Mouse (Mus musculus) hindbrain, postnatal 0 days (tissue): ENCODE measurements around the gene Arsb. TPM values are rescaled to one million over a fixed set of nuclear protein-coding genes. Genes with fewer than 3 reads are reported as not detected.

ENCODE experiments used
- ATAC-seq: fragments of 200-750 bp; cut with Nextera tagmentation; 2 replicates; pipeline ENCODE4 v1.8.0; 2017; ENCODE audit warnings: mild to moderate bottlenecking, moderate TSS enrichment, moderate library complexity
- DNase-seq: peaks from one replicate; pipeline ENCODE4 v3.0.0-alpha.2; 2015; ENCODE audit warnings: low spot score
- H3K27ac ChIP-seq: fragments of 300-500 bp; sonication (generic); 2 replicates; pipeline ENCODE4 v1.5.1; 2014; ENCODE audit warnings: mild to moderate bottlenecking
- H3K27me3 ChIP-seq: fragments of 300-500 bp; sonication (generic); 2 replicates; pipeline ENCODE4 v1.6.1; 2014; ENCODE audit warnings: low read length, mixed read lengths; ENCODE audit not compliant: insufficient read depth
- H3K36me3 ChIP-seq: fragments of 300-500 bp; sonication (generic); 2 replicates; pipeline ENCODE4 v1.6.1; 2014; ENCODE audit warnings: low read length, mixed read lengths; ENCODE audit not compliant: insufficient read depth
- H3K4me1 ChIP-seq: fragments of 300-500 bp; sonication (generic); 2 replicates; pipeline ENCODE4 v1.6.1; 2014; ENCODE audit warnings: antibody characterized with exemption, low read length, mixed read lengths; ENCODE audit not compliant: insufficient read depth
- H3K4me2 ChIP-seq: fragments of 300-500 bp; sonication (generic); 2 replicates; pipeline ENCODE4 v1.6.1; 2014; ENCODE audit warnings: low read depth, mild to moderate bottlenecking, low read length, moderate library complexity, mixed read lengths
- H3K4me3 ChIP-seq: fragments of 300-500 bp; sonication (generic); 2 replicates; pipeline ENCODE4 v1.5.1; 2014; ENCODE audit warnings: low read length
- H3K9ac ChIP-seq: fragments of 300-500 bp; sonication (generic); replicated peaks from 2 replicates; pipeline ENCODE4 v1.6.1; 2014; ENCODE audit warnings: mild to moderate bottlenecking, low read length, moderate library complexity, mixed read lengths
- H3K9me3 ChIP-seq: fragments of 300-500 bp; sonication (generic); 2 replicates; pipeline ENCODE4 v1.6.1; 2016; ENCODE audit warnings: low read length, mixed read lengths
- CTCF ChIP-seq: IDR thresholded peaks from 2 replicates; pipeline ENCODE4 v1.5.1; 2016; ENCODE audit warnings: antibody characterized with exemption, control low read depth, low read depth
- WGBS: fragments of 180-500 bp; shearing (Covaris S2); extraction: QIAGEN DNeasy Blood & Tissue Kit; methylation state at CpG from one replicate; pipeline ENCODE4 v1.1.7; 2014; 5-methylcytosine and 5-hydroxymethylcytosine counted together
- polyA plus RNA-seq: library from polyadenylated mRNA; unstranded; fragments of >200 nt; fragmentation: Nextera tagmentation; extraction: Ambion mirVana; gene quantifications from 2 replicates; pipeline ENCODE4 v1.2.1, GENCODE M21; 2015
- total RNA-seq: library from RNA; depleted of rRNA; stranded (reverse); fragments of >200 nt; gene quantifications from 2 replicates; pipeline ENCODE4 v1.2.3, GENCODE M21; 2014

Gene Arsb
- total and polyA plus RNA-seq, 2 experiments from 2014 or later = 11.7 to 19.0 TPM

DNA sequence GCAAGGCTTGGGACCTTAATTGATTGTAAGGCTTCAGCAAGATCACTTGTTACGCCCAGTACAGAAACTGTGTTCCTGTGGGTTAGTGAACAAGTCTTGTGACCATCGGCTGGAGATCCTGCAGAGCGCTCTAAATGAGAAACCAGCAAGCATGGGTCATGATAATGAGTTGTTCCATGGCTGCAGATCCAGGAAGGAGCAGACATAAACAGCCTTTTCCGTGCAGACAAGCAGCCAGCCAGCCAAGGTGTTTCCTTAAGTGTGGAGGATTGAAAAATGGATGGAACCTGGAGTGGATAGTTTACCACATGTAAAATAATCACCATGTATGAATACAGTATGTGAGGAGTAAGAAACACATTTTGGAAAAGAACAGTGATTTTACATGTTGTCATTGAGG is 48.7 kb downstream of the Arsb start:
- ATAC-seq = no peak
- no peak overlapping the region for H3K4me3 ChIP-seq
- no peaks in the 10 kb centered on the region for H3K36me3 ChIP-seq
- no peak overlapping the region for H3K9ac ChIP-seq
- no peak for DNase-seq
- H3K9me3 ChIP-seq = no peaks in the 10 kb centered on the region
- no peak overlapping the region for H3K4me2 ChIP-seq
- no peak for TF ChIP-seq CTCF
- H3K4me1 ChIP-seq = no peaks in the 10 kb centered on the region
- H3K27me3 ChIP-seq = no peaks in the 10 kb centered on the region
- H3K27ac ChIP-seq = no peak overlapping the region
- 85% methylated on average over 4 of the region's 4 CpGs for WGBS

DNA sequence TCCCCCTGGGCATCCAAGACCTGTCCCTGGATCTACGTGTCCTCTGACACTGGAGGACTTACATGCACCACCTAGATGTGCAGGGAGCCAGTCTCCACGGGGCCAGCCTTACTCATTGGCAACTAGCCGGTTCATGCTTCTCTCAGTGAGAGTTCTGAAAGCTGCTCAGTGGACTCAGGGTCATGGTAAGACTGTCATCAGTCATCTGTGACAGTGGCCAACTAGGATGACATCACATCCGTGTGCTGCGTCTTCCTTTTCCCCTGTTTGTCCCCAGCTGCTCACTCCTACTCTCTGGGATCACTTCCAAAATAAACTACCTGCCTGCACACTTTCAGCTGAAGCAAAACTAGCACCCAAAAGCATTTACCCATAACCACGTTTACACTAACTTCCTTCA is 50.6 kb downstream of the Arsb start:
- DNase-seq = no peak
- Histone ChIP-seq H3K4me2 (no peak overlapping the region), H3K27ac (no peak overlapping the region), H3K9ac (no peak overlapping the region), H3K4me3 (no peak overlapping the region), H3K4me1 (no peaks in the 10 kb centered on the region), H3K36me3 (no peaks in the 10 kb centered on the region), H3K27me3 (no peaks in the 10 kb centered on the region), H3K9me3 (no peaks in the 10 kb centered on the region)
- TF ChIP-seq CTCF = no peak
- WGBS = 68% methylated on average over 6 of the region's 6 CpGs
- no peak for ATAC-seq

DNA sequence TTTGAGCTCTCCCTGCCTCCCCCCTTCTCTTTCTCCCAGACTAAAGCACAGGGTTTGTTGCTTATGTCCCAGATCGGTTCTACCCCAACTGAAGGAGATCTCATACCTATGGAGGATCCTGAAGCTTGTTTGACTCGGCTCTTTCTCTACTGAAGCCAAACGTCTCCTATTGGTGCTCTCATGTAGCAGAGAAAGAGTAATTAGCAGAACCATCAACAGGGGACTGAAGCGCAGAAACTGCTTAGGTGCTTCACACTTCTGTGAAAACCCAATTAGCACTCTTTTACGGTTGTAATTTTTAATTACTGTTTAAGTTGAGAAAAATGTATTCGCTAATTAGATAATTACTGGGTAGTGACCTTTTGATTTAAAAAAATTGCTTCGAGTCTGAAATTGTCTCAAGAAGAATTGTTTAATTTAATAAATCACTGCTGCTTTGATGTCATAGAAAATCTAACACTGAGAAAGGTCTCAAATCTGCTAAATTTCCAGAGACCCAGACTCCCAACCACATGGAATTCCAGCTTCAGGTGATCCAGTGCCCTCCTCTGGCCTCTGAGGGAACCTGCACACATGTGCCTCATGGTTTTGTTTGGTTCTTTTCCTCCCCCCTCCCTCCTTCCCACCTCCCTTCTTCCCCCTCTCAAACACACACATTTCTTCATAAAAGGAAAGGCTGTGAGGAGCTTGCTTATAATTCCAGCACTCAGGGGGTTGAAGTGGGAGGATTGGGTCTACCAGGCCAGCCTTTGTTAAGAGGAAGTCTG is 54.5 kb downstream of the Arsb start:
- Histone ChIP-seq H3K9ac (no peak overlapping the region), H3K4me1 (no peaks in the 10 kb centered on the region), H3K27me3 (no peaks in the 10 kb centered on the region), H3K36me3 (no peaks in the 10 kb centered on the region), H3K9me3 (no peaks in the 10 kb centered on the region), H3K4me2 (no peak overlapping the region), H3K4me3 (no peak overlapping the region), H3K27ac (no peak overlapping the region)
- peak; percentile 40; the same call in 1 of the 2 replicates for ATAC-seq
- peak; percentile 28 for TF ChIP-seq CTCF
- 74% methylated on average over 7 of the region's 7 CpGs for WGBS
- DNase-seq = peak; percentile 18

GRCm38 (mm10) chr13:93827745-93828144 is 56.3 kb downstream of the Arsb start:
- no peak overlapping the region for H3K4me3 ChIP-seq
- no peak overlapping the region for H3K27ac ChIP-seq
- H3K9ac ChIP-seq = no peak overlapping the region
- no peak overlapping the region for H3K4me2 ChIP-seq
- no peaks in the 10 kb centered on the region for H3K9me3 ChIP-seq
- TF ChIP-seq CTCF = no peak
- ATAC-seq (no peak), DNase-seq (no peak)
- no peaks in the 10 kb centered on the region for H3K4me1 ChIP-seq
- 74% methylated on average over 2 of the region's 2 CpGs for WGBS
- H3K27me3 ChIP-seq = no peaks in the 10 kb centered on the region
- no peaks in the 10 kb centered on the region for H3K36me3 ChIP-seq

DNA sequence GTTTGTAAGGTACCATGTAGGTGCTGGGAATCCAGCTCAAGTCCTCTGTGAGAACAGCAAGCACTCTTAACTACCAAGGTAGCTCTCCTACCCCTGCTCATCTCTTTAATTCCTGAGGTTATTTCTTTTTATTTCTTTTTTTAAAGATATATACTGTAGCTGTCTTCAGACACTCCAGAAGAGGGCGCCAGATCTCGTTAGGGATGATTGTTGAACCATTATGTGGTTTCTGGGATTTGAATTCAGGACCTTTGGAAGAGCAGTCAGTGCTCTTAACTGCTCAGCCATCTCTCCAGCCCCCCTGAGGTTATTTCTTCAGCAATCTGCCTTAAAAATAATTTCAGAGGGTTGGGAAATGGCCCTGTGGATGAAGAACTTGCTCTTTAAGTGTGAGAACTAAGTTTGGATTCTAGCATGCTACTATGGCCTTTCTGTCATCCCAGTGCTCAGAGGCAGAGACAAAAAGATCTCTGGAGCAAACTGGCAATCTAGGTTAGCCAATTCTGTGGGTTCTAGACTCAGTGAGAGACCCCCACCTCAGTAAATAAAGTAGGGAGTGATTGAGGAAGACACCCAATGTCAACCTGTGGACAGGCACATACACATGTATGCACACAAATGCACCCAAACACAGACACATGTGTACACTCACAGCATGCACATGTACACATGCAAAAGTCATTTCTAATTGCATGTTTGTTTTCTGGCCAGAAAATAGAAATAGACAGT is 58.3 kb downstream of the Arsb start:
- Histone ChIP-seq H3K27ac (no peak overlapping the region), H3K4me1 (no peaks in the 10 kb centered on the region), H3K4me3 (no peak overlapping the region), H3K9ac (no peak overlapping the region), H3K27me3 (no peaks in the 10 kb centered on the region), H3K4me2 (no peak overlapping the region), H3K9me3 (no peaks in the 10 kb centered on the region), H3K36me3 (no peaks in the 10 kb centered on the region)
- no peak for TF ChIP-seq CTCF
- ATAC-seq (no peak), DNase-seq (no peak)
- 62% methylated on average over 2 of the region's 2 CpGs for WGBS

GRCm38 (mm10) chr13:93830294-93830645 is 58.8 kb downstream of the Arsb start:
- no peaks in the 10 kb centered on the region for H3K9me3 ChIP-seq
- no peak overlapping the region for H3K4me3 ChIP-seq
- H3K27ac ChIP-seq = no peak overlapping the region
- ATAC-seq = no peak
- DNase-seq = no peak
- 86% methylated on average over 6 of the region's 6 CpGs for WGBS
- no peak overlapping the region for H3K9ac ChIP-seq
- H3K36me3 ChIP-seq = no peaks in the 10 kb centered on the region
- H3K4me2 ChIP-seq = no peak overlapping the region
- no peaks in the 10 kb centered on the region for H3K4me1 ChIP-seq
- TF ChIP-seq CTCF = no peak
- H3K27me3 ChIP-seq = no peaks in the 10 kb centered on the region
